In the genomic region with DNA sequence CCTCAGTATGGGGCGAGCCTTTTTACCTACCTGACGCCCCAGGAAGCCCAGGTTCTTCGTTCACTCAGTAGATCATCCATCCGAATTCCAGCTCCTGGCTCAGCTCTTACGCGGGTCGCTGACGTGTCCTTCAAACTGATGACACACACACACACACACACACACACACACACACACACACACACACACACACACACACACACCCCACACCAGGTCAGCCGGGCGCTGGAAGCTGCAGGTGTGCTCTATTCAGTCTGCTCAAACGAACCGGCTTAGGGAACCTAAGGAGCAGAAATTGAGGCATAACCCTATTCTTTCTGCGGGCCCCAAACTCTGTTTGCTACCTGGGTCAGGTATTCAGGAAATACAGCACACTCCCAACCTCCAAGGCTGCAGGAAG, we compare ENCODE assay signal across 8 mouse cellular contexts. TPM values are rescaled to one million over a fixed set of nuclear protein-coding genes. Genes with fewer than 3 reads are reported as not detected.
DNase-seq lines count a peak whose midpoint lies in the region; ATAC-seq and TF ChIP-seq lines count a peak whose summit lies in the region.

No protein-coding gene starts in this region.

- 6% methylated on average over 13 of the region's 13 CpGs for WGBS in spleen, adult 2 months
- WGBS in liver, embryonic 11.5 days, result 3% methylated on average over 13 of the region's 13 CpGs

- intact Hi-C loops in left cerebral cortex, postnatal 14 days (cut with DNase I), result loop anchor here (5.0 kb wide), 1 partner anchor 57 kb away; no protein-coding TSS in a partner anchor

- no peak for ATAC-seq in erythroblast, adult 5-6 weeks (replicated peaks; ENCODE audit: low FRiP score, poor library complexity, severe bottlenecking)
- no peak for ATAC-seq in liver, embryonic 11.5 days (replicated peaks; ENCODE audit: low FRiP score)

- TF ChIP-seq POLR2A in spleen, adult 2 months (IDR thresholded peaks at IDR 0.05; ENCODE audit: low read depth, low read length), result no peak

- DNase-seq in spleen, adult 2 months (ENCODE audit: low read depth in 1 of 2, low spot score in 2 of 2), result no peak
- no peak for DNase-seq in spleen, adult 18-20 months
- no peak for DNase-seq in liver, embryonic 11.5 days (ENCODE audit: low spot score)
- no peak for DNase-seq in embryo, embryonic 10.5 days (ENCODE audit: low spot score)
- no peak for DNase-seq in ovary, postnatal 10 days (ENCODE audit: low spot score)
- no peak for DNase-seq in left cerebral cortex, postnatal 14 days (ENCODE audit: low spot score in 2 of 2)

- peaks cover 56% of the 10 kb centered on the region for H3K27me3 ChIP-seq in erythroblast, embryonic 14.5 days (ENCODE audit: control insufficient read depth)
- peaks cover 13% of the 10 kb centered on the region for H3K27me3 ChIP-seq in spleen, adult 2 months (ENCODE audit: control insufficient read depth, insufficient read depth, low read length)
- H3K27me3 ChIP-seq in liver, embryonic 11.5 days (replicated peaks; ENCODE audit: control insufficient read depth, insufficient read depth, low read length), result peaks cover 46% of the 10 kb centered on the region

- no peak for TF ChIP-seq CTCF in spleen, adult 2 months (IDR thresholded peaks at IDR 0.05; ENCODE audit: extremely low read depth, insufficient read depth, insufficient read length, insufficient replicate concordance)

- H3K27ac ChIP-seq in spleen, adult 2 months (ENCODE audit: insufficient read depth, low read length), result no peak overlapping the region
- H3K27ac ChIP-seq in liver, embryonic 11.5 days (ENCODE audit: low read depth, low read length), result no peak overlapping the region

- no peak overlapping the region for H3K9ac ChIP-seq in liver, embryonic 11.5 days (ENCODE audit: low read depth, low read length)

- no peaks in the 10 kb centered on the region for H3K9me3 ChIP-seq in erythroblast, embryonic 14.5 days (ENCODE audit: control insufficient read depth, low read length)
- no peaks in the 10 kb centered on the region for H3K9me3 ChIP-seq in liver, embryonic 11.5 days (ENCODE audit: control insufficient read depth, low read length)

- H3K4me2 ChIP-seq in liver, embryonic 11.5 days, result peak overlapping the region; percentile 86

- H3K36me3 ChIP-seq in erythroblast, embryonic 14.5 days (ENCODE audit: control insufficient read depth), result no peaks in the 10 kb centered on the region
- no peaks in the 10 kb centered on the region for H3K36me3 ChIP-seq in spleen, adult 2 months (ENCODE audit: control insufficient read depth, insufficient read depth, low read length)
- no peaks in the 10 kb centered on the region for H3K36me3 ChIP-seq in liver, embryonic 11.5 days (ENCODE audit: control insufficient read depth, insufficient read depth, low read length)

- H3K4me3 ChIP-seq in erythroblast, embryonic 14.5 days (replicated peaks), result peak overlapping the region; percentile 42
- peak overlapping the region; percentile 61 for H3K4me3 ChIP-seq in spleen, adult 2 months (ENCODE audit: extremely low read depth, insufficient read depth, insufficient read length)
- H3K4me3 ChIP-seq in liver, embryonic 11.5 days (ENCODE audit: low read depth, low read length), result peak overlapping the region; percentile 45

- peaks cover 8% of the 10 kb centered on the region for H3K4me1 ChIP-seq in erythroblast, embryonic 14.5 days (ENCODE audit: control insufficient read depth)
- no peaks in the 10 kb centered on the region for H3K4me1 ChIP-seq in spleen, adult 2 months (ENCODE audit: control insufficient read depth, insufficient read depth, insufficient read length)
- H3K4me1 ChIP-seq in liver, embryonic 11.5 days (replicated peaks; ENCODE audit: control insufficient read depth, insufficient read depth, low read length), result no peaks in the 10 kb centered on the region

RNA-seq across cellular contexts. Expression of a gene that starts 0.3 kb away (rescaled TPM):
- not detected in 2 replicates for polyA plus RNA-seq in erythroblast, embryonic 14.5 days (2012)
- total RNA-seq in erythroblast, adult 5-6 weeks (2015; ENCODE audit: low replicate concordance), result not detected in 2 replicates
- 9.2 TPM in 1 of 2 replicates, not detected in the other for total RNA-seq in erythroblast, adult 5-6 weeks (2017; ENCODE audit: low replicate concordance)
- polyA plus RNA-seq in spleen, adult 2 months (2012; rRNA removed), result 0.97 and 2.0 TPM in 2 replicates
- 0.73 and 0.88 TPM in 2 replicates for polyA plus RNA-seq in liver, embryonic 11.5 days (2014; fragmentation: Nextera tagmentation; extraction: Ambion mirVana)
- total RNA-seq in left cerebral cortex, postnatal 14 days (2021), result 10 to 100 TPM; 95.7 to 97.7 TPM

RNA-seq across cellular contexts. Expression of a gene that starts 43.3 kb away (rescaled TPM):
- 0.11 TPM in 2 replicates for polyA plus RNA-seq in erythroblast, embryonic 14.5 days (2012)
- 0.63 and 0.96 TPM in 2 replicates for total RNA-seq in erythroblast, adult 5-6 weeks (2015; ENCODE audit: low replicate concordance)
- total RNA-seq in erythroblast, adult 5-6 weeks (2017; ENCODE audit: low replicate concordance), result 0.26 and 4.2 TPM in 2 replicates
- polyA plus RNA-seq in spleen, adult 2 months (2012; rRNA removed), result 5.4 and 6.1 TPM in 2 replicates
- polyA plus RNA-seq in liver, embryonic 11.5 days (2014; fragmentation: Nextera tagmentation; extraction: Ambion mirVana), result 5.7 and 6.6 TPM in 2 replicates
- 10 to 100 TPM; 80.8 to 82.0 TPM for total RNA-seq in left cerebral cortex, postnatal 14 days (2021)
